Mouse (Mus musculus) C2C12 (cell line): Measurements from ENCODE around the gene Stx7.

ENCODE experiments used
- CEBPB ChIP-seq: IDR thresholded peaks from one replicate; pipeline ENCODE4 v1.6.1; 2011; ENCODE audit warnings: low read depth, mild to moderate bottlenecking, control low read depth, moderate library complexity
- CTCF ChIP-seq: IDR thresholded peaks from one replicate; pipeline ENCODE4 v1.5.1; 2011; ENCODE audit not compliant: control insufficient read depth, insufficient read depth, insufficient read length
- MAX ChIP-seq: IDR thresholded peaks from one replicate; pipeline ENCODE4 v1.6.1; 2011; ENCODE audit warnings: mild to moderate bottlenecking, control low read depth
- MYOD1 ChIP-seq: IDR thresholded peaks from one replicate; pipeline ENCODE4 v1.6.1; 2011; ENCODE audit warnings: low read depth; ENCODE audit not compliant: control insufficient read depth, insufficient read length
- MYOG ChIP-seq: IDR thresholded peaks from one replicate; pipeline ENCODE4 v1.6.1; 2011; ENCODE audit not compliant: control insufficient read depth, insufficient read length; ENCODE audit errors: extremely low read depth
- USF1 ChIP-seq: IDR thresholded peaks from one replicate; pipeline ENCODE4 v1.6.1; 2011; ENCODE audit warnings: low read depth, mild to moderate bottlenecking, control low read depth, moderate library complexity

DNA sequence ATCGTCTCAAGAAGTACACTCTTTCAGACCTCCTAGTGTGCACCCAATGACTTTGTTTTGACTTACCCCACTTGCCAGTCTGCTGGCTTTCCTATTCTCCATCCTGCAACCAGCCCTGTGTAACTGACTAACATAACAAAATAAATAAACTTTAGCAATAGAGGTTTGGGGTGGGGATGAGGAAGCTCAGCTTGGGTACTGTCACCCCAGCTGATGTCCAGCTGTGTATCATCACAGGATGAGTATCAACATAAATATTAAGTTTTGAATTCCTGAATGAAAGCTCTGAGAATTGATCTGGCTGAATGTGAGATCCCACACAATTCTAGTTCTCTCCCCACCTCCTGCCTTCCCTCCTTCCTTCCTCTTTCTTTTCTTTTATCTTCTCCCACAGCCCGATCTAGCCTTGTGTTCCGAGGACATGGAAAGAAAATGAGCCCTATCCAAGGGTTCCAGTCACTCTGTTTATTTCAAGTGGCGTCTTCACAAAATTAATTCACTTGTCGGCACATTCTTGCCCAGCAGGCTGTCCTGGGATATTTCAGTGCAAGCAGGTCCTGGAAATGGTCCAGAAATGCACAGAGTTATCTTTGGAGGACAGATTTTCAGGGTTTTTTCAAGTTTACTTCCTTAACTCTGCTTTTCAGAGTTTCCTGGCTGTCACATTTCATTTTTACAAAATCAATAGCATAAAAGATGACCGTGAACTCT lies 68.6 kb downstream of the Stx7 start:
- no peak for TF ChIP-seq CTCF
- TF ChIP-seq MAX: no peak
- no peak for TF ChIP-seq MYOG
- no peak for TF ChIP-seq MYOD1
- TF ChIP-seq CEBPB: no peak
- TF ChIP-seq USF1: no peak
